Mouse (Mus musculus): ENCODE results near the gene Sfxn5. TPM values are rescaled to one million over a fixed set of nuclear protein-coding genes. Genes with fewer than 3 reads are reported as not detected.

Gene Sfxn5
- 3.6 and 5.6 TPM in 2 replicates for polyA plus RNA-seq (2014; fragmentation: Nextera tagmentation; extraction: Ambion mirVana)

DNA sequence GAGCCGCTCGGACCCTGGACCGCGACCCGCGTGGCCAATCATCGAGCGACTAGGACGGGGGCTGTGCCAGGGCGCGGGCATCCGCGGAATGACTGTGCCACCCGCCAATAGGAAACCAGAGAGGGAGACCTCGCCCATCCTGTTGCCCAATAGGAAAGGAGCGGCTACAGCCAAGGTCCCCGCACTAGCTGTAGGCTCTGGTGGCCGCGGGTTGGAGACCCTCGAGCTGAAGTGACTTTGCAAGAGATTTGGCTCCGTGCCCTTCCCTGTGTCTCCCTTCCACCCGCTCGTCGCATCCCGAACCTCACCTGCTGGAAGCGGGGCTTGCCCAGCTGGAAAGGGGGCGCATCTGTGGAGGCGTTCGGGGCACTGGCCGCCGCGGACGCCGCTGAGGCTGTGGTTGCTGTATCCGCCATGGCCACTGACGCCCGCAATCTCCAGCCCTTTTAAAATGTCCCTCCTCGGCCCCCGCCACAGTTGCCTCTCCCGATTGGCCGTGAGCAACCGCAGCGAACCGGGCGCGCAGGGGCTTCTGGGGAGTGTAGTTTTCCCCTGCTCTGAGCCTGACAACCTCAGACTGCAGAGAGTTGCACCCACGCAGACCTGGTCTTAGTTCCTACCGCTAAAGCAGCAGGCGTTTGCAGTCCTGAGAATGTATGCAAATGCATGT is at the start of gene Sfxn5:
Sfxn5 (minus strand) TSS at position 423 of the 670 bp plus-strand sequence.
- Histone ChIP-seq H3K4me3 (ENCODE audit: low read depth, low read length) (peak within 1 kb of the TSS; percentile 69), H3K9ac (ENCODE audit: low read depth, low read length) (peak within 1 kb of the TSS; percentile 79), H3K9me3 (replicated peaks; ENCODE audit: control insufficient read depth, low read length) (no peaks in the 10 kb centered on the region), H3K4me2 (peak within 1 kb of the TSS; percentile 100), H3K36me3 (ENCODE audit: control insufficient read depth, insufficient read depth, low read length) (peaks cover 4% of the 10 kb centered on the region; the same call in 1 of the 2 replicates), H3K4me1 (ENCODE audit: control insufficient read depth, insufficient read depth, low read length) (no peaks in the 10 kb centered on the region), H3K27me3 (ENCODE audit: control insufficient read depth, insufficient read depth, low read length) (peaks cover 8% of the 10 kb centered on the region), H3K27ac (ENCODE audit: low read depth, low read length) (peak within 1 kb of the TSS; percentile 84)
- under 1% methylated on average over 49 of the region's 49 CpGs for WGBS (ENCODE audit: insufficient replicate concordance)
- peak; percentile 95 for ATAC-seq (replicated peaks; ENCODE audit: insufficient number of reproducible peaks, low FRiP score, low TSS enrichment)

DNA sequence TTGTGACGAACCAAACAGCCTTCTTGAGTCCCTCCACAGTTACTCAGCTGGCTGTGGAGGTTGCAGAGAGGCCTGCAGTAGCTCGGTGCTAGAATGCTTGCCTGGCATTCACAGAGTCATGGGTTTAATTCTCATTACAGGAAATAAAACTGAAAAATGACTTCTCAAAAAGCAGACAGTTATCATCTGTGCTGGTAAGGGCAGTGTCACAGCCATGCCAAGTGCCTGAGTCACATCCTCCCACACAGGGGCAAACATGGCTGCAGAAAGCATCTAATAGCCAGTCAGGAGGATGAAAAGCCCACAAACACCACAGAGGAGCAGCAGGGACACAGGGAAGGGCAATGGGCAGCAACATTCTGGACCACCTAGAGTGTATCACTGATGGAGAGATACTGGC is 49.6 kb upstream of the Sfxn5 start:
- Histone ChIP-seq H3K27ac (ENCODE audit: low read depth, low read length) (no peak overlapping the region), H3K27me3 (ENCODE audit: control insufficient read depth, insufficient read depth, low read length) (peaks cover 11% of the 10 kb centered on the region; the same call in 1 of the 2 replicates), H3K36me3 (ENCODE audit: control insufficient read depth, insufficient read depth, low read length) (no peaks in the 10 kb centered on the region), H3K9me3 (replicated peaks; ENCODE audit: control insufficient read depth, low read length) (no peaks in the 10 kb centered on the region), H3K4me1 (ENCODE audit: control insufficient read depth, insufficient read depth, low read length) (peaks cover 7% of the 10 kb centered on the region), H3K4me3 (ENCODE audit: low read depth, low read length) (no peak overlapping the region), H3K9ac (ENCODE audit: low read depth, low read length) (no peak overlapping the region), H3K4me2 (no peak overlapping the region)
- ATAC-seq (replicated peaks; ENCODE audit: insufficient number of reproducible peaks, low FRiP score, low TSS enrichment): no peak
- WGBS (ENCODE audit: insufficient replicate concordance): 73% methylated on average over 2 of the region's 2 CpGs

DNA sequence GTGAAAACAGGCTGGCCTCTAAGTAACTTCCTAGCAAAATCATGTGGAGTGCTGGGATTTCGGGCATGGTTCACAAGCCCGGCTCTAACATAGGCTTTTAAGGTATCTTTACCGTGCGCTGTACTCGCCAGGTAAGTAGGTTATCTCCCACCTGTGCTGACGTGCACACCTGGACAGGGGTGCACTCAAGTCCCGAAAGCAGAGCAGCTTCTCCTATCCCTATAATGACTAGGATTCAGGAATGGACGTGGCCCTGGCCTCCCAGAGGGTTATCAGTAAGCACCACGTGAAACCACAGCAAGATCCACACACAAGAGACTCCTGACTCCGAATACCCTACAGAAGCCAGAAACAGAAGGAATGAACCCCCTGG is 48.4 kb upstream of the Sfxn5 start:
- peaks cover 11% of the 10 kb centered on the region; the same call in 1 of the 2 replicates for H3K27me3 ChIP-seq (ENCODE audit: control insufficient read depth, insufficient read depth, low read length)
- no peak overlapping the region for H3K9ac ChIP-seq (ENCODE audit: low read depth, low read length)
- peaks cover 7% of the 10 kb centered on the region for H3K4me1 ChIP-seq (ENCODE audit: control insufficient read depth, insufficient read depth, low read length)
- H3K9me3 ChIP-seq (replicated peaks; ENCODE audit: control insufficient read depth, low read length): no peaks in the 10 kb centered on the region
- no peak overlapping the region for H3K4me3 ChIP-seq (ENCODE audit: low read depth, low read length)
- 63% methylated on average over 10 of the region's 10 CpGs for WGBS (ENCODE audit: insufficient replicate concordance)
- no peak for ATAC-seq (replicated peaks; ENCODE audit: insufficient number of reproducible peaks, low FRiP score, low TSS enrichment)
- no peak overlapping the region for H3K27ac ChIP-seq (ENCODE audit: low read depth, low read length)
- H3K36me3 ChIP-seq (ENCODE audit: control insufficient read depth, insufficient read depth, low read length): no peaks in the 10 kb centered on the region
- H3K4me2 ChIP-seq: no peak overlapping the region

DNA sequence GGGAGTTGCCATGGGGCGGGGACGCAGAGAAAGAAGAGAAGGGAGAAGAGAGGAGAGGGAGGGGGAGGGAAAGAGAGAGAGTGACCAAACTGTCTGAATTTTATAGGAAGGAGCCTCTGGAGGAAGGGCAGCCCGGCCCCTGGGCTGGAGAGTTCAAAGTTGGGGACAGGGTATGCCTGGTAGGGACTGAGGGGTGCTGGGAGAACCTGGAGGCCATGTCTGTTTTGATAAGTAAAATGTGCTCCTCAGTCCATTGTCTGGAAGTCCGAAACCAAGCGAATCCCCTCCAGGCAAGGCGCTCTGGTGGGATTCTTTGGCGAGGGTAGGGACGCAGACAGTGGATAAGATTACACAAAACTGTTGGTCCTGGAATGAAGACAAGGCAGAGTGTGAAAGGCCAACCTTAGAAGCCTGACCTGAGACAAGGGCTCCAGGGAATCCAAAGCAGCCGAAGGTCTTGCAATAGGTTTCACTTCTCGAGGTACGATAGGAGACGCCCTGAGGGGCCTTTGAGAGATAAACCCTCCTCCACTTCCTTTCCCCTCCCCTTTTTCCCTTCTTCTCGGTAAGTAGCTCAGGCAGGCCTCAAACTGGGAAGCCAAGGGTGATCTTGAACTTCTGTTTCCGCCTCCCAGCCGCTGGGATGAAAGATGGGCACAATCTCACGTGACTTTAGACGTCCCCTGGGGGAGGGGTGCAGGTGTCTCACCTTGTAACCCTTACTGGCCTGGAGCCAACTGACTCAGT is 47.9 kb upstream of the Sfxn5 start:
- peak overlapping the region; percentile 56 for H3K9ac ChIP-seq (ENCODE audit: low read depth, low read length)
- ATAC-seq (replicated peaks; ENCODE audit: insufficient number of reproducible peaks, low FRiP score, low TSS enrichment): peak; percentile 27; the same call in 1 of the 2 replicates
- peak overlapping the region; percentile 61 for H3K4me2 ChIP-seq
- H3K9me3 ChIP-seq (replicated peaks; ENCODE audit: control insufficient read depth, low read length): no peaks in the 10 kb centered on the region
- H3K36me3 ChIP-seq (ENCODE audit: control insufficient read depth, insufficient read depth, low read length): no peaks in the 10 kb centered on the region
- 13% methylated on average over 17 of the region's 17 CpGs for WGBS (ENCODE audit: insufficient replicate concordance)
- peaks cover 6% of the 10 kb centered on the region; the same call in 1 of the 2 replicates for H3K27me3 ChIP-seq (ENCODE audit: control insufficient read depth, insufficient read depth, low read length)
- peak overlapping the region; percentile 19 for H3K4me3 ChIP-seq (ENCODE audit: low read depth, low read length)
- H3K4me1 ChIP-seq (ENCODE audit: control insufficient read depth, insufficient read depth, low read length): peaks cover 7% of the 10 kb centered on the region
- H3K27ac ChIP-seq (ENCODE audit: low read depth, low read length): no peak overlapping the region

DNA sequence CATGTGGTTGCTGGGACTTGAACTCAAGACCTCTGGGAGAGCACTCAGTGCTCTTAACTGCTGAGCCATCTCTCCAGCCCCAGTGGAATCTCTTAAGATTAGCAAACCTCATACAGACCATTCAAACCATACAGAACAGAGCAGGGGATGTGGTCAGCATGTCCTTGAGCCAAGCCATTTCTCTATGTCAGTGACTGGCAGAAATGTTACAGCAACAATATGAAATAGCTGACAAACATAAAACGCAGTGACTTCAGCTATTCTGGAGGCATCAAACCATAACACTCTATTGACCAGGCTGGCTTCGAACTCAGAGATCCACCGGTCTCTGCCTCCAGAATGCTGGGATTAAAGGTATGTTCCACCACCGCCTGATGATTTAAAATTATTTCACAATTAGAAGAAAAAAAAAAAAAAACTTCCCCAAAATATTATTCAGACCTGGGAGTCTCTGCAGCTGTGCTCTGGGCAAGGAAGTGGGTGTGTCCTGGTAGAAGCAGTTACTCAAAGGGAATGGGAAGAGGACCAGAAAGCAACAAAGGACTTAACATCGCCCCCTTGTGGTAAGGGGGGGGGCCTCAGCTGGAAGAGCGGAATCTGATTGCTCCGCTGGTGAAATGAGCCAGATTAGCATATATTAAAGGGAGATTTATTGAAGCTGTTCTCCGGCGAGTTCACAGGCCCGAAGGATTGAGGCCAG is 47.1 kb upstream of the Sfxn5 start:
- Histone ChIP-seq H3K9me3 (replicated peaks; ENCODE audit: control insufficient read depth, low read length) (no peaks in the 10 kb centered on the region), H3K36me3 (ENCODE audit: control insufficient read depth, insufficient read depth, low read length) (no peaks in the 10 kb centered on the region), H3K4me3 (ENCODE audit: low read depth, low read length) (peak overlapping the region; percentile 19), H3K4me2 (peak overlapping the region; percentile 61), H3K9ac (ENCODE audit: low read depth, low read length) (peak overlapping the region; percentile 56), H3K27ac (ENCODE audit: low read depth, low read length) (no peak overlapping the region), H3K4me1 (ENCODE audit: control insufficient read depth, insufficient read depth, low read length) (peaks cover 7% of the 10 kb centered on the region), H3K27me3 (ENCODE audit: control insufficient read depth, insufficient read depth, low read length) (no peaks in the 10 kb centered on the region)
- 26% methylated on average over 10 of the region's 10 CpGs for WGBS (ENCODE audit: insufficient replicate concordance)
- 0 out of 2 replicates have a peak, but pooled peaks have one; percentile 33 for ATAC-seq (replicated peaks; ENCODE audit: insufficient number of reproducible peaks, low FRiP score, low TSS enrichment)

DNA sequence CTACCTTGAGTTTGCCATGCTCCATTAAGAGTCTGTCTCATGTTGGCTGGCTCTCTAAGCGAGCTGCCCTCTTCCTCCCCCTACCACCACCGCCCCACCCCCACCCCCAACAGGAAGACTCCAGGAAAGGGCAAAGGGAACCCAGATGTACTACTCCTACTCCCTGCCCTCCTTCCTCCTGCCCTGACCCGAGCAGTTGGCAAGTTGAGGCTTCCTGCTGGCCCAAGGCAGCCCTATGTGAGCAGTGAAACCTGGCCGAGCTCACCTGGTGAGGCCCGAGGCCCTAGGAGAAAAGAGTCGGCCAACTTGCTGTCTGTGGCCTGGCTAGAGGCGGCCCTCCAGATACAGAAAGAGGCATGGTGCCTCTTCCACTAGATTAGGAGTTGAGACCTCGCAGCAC is 45.4 kb upstream of the Sfxn5 start:
- WGBS (ENCODE audit: insufficient replicate concordance): 46% methylated on average over 8 of the region's 8 CpGs
- H3K4me2 ChIP-seq: no peak overlapping the region
- H3K4me3 ChIP-seq (ENCODE audit: low read depth, low read length): no peak overlapping the region
- H3K36me3 ChIP-seq (ENCODE audit: control insufficient read depth, insufficient read depth, low read length): no peaks in the 10 kb centered on the region
- H3K27ac ChIP-seq (ENCODE audit: low read depth, low read length): no peak overlapping the region
- H3K9ac ChIP-seq (ENCODE audit: low read depth, low read length): no peak overlapping the region
- H3K4me1 ChIP-seq (ENCODE audit: control insufficient read depth, insufficient read depth, low read length): peaks cover 7% of the 10 kb centered on the region
- H3K27me3 ChIP-seq (ENCODE audit: control insufficient read depth, insufficient read depth, low read length): no peaks in the 10 kb centered on the region
- ATAC-seq (replicated peaks; ENCODE audit: insufficient number of reproducible peaks, low FRiP score, low TSS enrichment): no peak
- no peaks in the 10 kb centered on the region for H3K9me3 ChIP-seq (replicated peaks; ENCODE audit: control insufficient read depth, low read length)

DNA sequence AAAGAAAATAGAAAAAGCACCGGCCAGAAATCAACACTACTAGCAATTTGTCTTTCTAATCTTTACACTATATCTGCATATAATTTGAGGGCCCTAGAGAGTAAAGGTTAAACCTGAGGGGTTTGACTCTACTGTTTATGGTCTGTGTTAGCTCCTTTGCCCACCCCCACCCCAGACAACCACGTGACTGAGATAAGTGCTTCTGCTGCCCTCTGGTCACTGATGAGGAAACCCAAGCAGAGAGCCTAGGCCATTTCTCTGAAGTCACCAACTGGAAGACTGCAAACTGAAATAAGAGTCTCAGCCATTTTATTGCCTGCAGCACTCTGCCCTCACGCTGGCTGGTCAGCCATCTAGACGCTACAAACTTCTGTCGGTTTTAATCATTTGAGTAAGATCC is 44.7 kb upstream of the Sfxn5 start:
- no peak overlapping the region for H3K4me2 ChIP-seq
- H3K36me3 ChIP-seq (ENCODE audit: control insufficient read depth, insufficient read depth, low read length): no peaks in the 10 kb centered on the region
- H3K9me3 ChIP-seq (replicated peaks; ENCODE audit: control insufficient read depth, low read length): no peaks in the 10 kb centered on the region
- 46% methylated on average over 5 of the region's 5 CpGs for WGBS (ENCODE audit: insufficient replicate concordance)
- no peak overlapping the region for H3K4me3 ChIP-seq (ENCODE audit: low read depth, low read length)
- peaks cover 7% of the 10 kb centered on the region for H3K4me1 ChIP-seq (ENCODE audit: control insufficient read depth, insufficient read depth, low read length)
- no peak for ATAC-seq (replicated peaks; ENCODE audit: insufficient number of reproducible peaks, low FRiP score, low TSS enrichment)
- no peaks in the 10 kb centered on the region for H3K27me3 ChIP-seq (ENCODE audit: control insufficient read depth, insufficient read depth, low read length)
- H3K9ac ChIP-seq (ENCODE audit: low read depth, low read length): no peak overlapping the region
- H3K27ac ChIP-seq (ENCODE audit: low read depth, low read length): no peak overlapping the region

DNA sequence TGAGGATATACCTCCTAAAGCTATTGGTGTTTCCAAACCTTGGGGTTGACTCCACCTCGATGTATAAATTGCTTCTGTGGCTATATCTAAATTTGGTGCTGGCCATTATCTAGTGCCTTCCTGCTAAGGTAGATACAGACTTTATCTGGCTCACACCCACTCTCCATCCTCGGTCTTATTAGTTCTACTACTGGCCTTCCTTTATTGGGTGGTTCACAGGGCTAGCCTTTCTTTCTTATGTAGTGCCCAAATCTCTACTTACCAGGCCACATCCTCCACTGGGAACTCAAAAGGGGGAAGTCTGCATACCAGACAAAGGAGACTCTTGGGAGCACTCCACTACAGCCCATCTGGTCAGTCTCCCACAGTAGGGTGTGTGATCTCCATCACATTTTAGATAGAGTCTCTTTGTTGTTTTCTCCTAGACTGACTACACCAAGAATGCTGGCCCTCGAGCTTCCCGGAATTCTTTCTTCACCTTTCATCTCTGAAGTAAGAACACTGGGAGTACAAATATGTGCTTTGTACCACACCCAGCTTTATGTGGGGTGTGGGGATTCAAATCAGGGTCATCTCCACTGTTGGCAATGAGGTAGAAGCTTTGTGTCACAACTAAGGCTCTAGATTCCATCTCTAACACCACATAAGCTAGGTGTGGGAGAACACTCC is 44.0 kb upstream of the Sfxn5 start:
- H3K27ac ChIP-seq (ENCODE audit: low read depth, low read length): no peak overlapping the region
- 42% methylated on average over 4 of the region's 4 CpGs for WGBS (ENCODE audit: insufficient replicate concordance)
- H3K9me3 ChIP-seq (replicated peaks; ENCODE audit: control insufficient read depth, low read length): no peaks in the 10 kb centered on the region
- no peaks in the 10 kb centered on the region for H3K27me3 ChIP-seq (ENCODE audit: control insufficient read depth, insufficient read depth, low read length)
- H3K4me3 ChIP-seq (ENCODE audit: low read depth, low read length): no peak overlapping the region
- no peak for ATAC-seq (replicated peaks; ENCODE audit: insufficient number of reproducible peaks, low FRiP score, low TSS enrichment)
- no peak overlapping the region for H3K9ac ChIP-seq (ENCODE audit: low read depth, low read length)
- peaks cover 14% of the 10 kb centered on the region for H3K4me1 ChIP-seq (ENCODE audit: control insufficient read depth, insufficient read depth, low read length)
- H3K4me2 ChIP-seq: no peak overlapping the region
- no peaks in the 10 kb centered on the region for H3K36me3 ChIP-seq (ENCODE audit: control insufficient read depth, insufficient read depth, low read length)

Data from heart, embryonic 11.5 days (tissue).